In genomic region chr11:79030570-79031451, GRCm38 (mm10) we compare ENCODE assay signal across 7 mouse cellular contexts. TPM values are rescaled to one million over a fixed set of nuclear protein-coding genes. Genes with fewer than 3 reads are reported as not detected.
A peak's percentile ranks its signal among the peaks of the same experiment; 100 is the strongest.
DNase-seq lines count a peak whose midpoint lies in the region; ATAC-seq lines count a peak whose summit lies in the region.

No protein-coding gene starts in this region.

- H3K36me3 ChIP-seq in intestine, embryonic 15.5 days: peaks cover 12% of the 10 kb centered on the region
- H3K36me3 ChIP-seq in midbrain, embryonic 14.5 days (ENCODE audit: control insufficient read depth, insufficient read depth, low read length): peaks cover 9% of the 10 kb centered on the region; the same call in 1 of the 2 replicates

- no peak overlapping the region for H3K4me3 ChIP-seq in intestine, embryonic 15.5 days (replicated peaks)
- no peak overlapping the region for H3K4me3 ChIP-seq in midbrain, embryonic 14.5 days (replicated peaks; ENCODE audit: low read depth, low read length)

- H3K9me3 ChIP-seq in intestine, embryonic 15.5 days: no peaks in the 10 kb centered on the region
- no peaks in the 10 kb centered on the region for H3K9me3 ChIP-seq in midbrain, embryonic 14.5 days (ENCODE audit: control insufficient read depth, low read length)

- 41% methylated on average over 19 of the region's 19 CpGs for WGBS in intestine, embryonic 15.5 days
- WGBS in midbrain, embryonic 14.5 days: 57% methylated on average over 19 of the region's 19 CpGs

- H3K9ac ChIP-seq in intestine, embryonic 15.5 days: no peak overlapping the region
- no peak overlapping the region for H3K9ac ChIP-seq in midbrain, embryonic 14.5 days (replicated peaks; ENCODE audit: low read length)

- peak; percentile 91 to 95 for DNase-seq in adrenal gland, adult 18-20 months (ENCODE audit: low spot score in 2 of 2)
- peak; percentile 97 for DNase-seq in gastrocnemius, postnatal 10 days
- DNase-seq in left cerebral cortex, postnatal 36 days (ENCODE audit: low spot score in 2 of 2): peak; percentile 72 to 82
- peak; percentile 88 for DNase-seq in midbrain, embryonic 14.5 days
- peak; percentile 55 to 85 for DNase-seq in spleen, adult 18-20 months

- H3K4me2 ChIP-seq in intestine, embryonic 15.5 days (replicated peaks): no peak overlapping the region
- no peak overlapping the region for H3K4me2 ChIP-seq in midbrain, embryonic 14.5 days (ENCODE audit: low read length)

- ATAC-seq in common myeloid progenitor, adult 5-6 weeks (replicated peaks; ENCODE audit: low read depth, poor library complexity, severe bottlenecking): peak; percentile 74
- peak; percentile 61 for ATAC-seq in intestine, embryonic 15.5 days
- no peak for ATAC-seq in midbrain, embryonic 14.5 days (ENCODE audit: low FRiP score, low TSS enrichment)

- H3K27me3 ChIP-seq in intestine, embryonic 15.5 days (replicated peaks): no peaks in the 10 kb centered on the region
- H3K27me3 ChIP-seq in midbrain, embryonic 14.5 days (ENCODE audit: control insufficient read depth, insufficient read depth, low read length): no peaks in the 10 kb centered on the region

- peaks cover 10% of the 10 kb centered on the region for H3K4me1 ChIP-seq in intestine, embryonic 15.5 days (replicated peaks)
- no peaks in the 10 kb centered on the region for H3K4me1 ChIP-seq in midbrain, embryonic 14.5 days (ENCODE audit: control insufficient read depth, insufficient read depth, low read length)

- H3K27ac ChIP-seq in intestine, embryonic 15.5 days: 0 out of 2 replicates have a peak overlapping the region, but pooled peaks have one; percentile 22
- H3K27ac ChIP-seq in midbrain, embryonic 14.5 days (replicated peaks; ENCODE audit: low read depth, low read length): no peak overlapping the region

- intact Hi-C loops in left cerebral cortex, postnatal 36 days (cut with DNase I): loop anchor here (1.0 to 5.0 kb wide), 3 partner anchors 116 to 183 kb away; partner anchors contain the start of gene Ksr1

RNA-seq across cellular contexts. Expression of gene Lgals9, which starts 46.1 kb away (rescaled TPM):
- total RNA-seq in adrenal gland, adult 18-20 months (2021): 10 to 100 TPM; 20.9 to 23.1 TPM
- 146 and 172 TPM in 2 replicates for total RNA-seq in common myeloid progenitor, adult 5-6 weeks (2017)
- 10 to 100 TPM; 21.6 to 25.8 TPM for total RNA-seq in gastrocnemius, postnatal 10 days (2021)
- 71.1 and 73.1 TPM in 2 replicates for polyA plus RNA-seq in intestine, embryonic 15.5 days (2015; fragmentation: Nextera tagmentation; extraction: Ambion mirVana)
- total RNA-seq in left cerebral cortex, postnatal 36 days (2021): 1 to 10 TPM; 4.6 to 5.4 TPM
- polyA plus RNA-seq in midbrain, embryonic 14.5 days (2014; fragmentation: Nextera tagmentation; extraction: Ambion mirVana): 3.7 and 13.7 TPM in 2 replicates
